Mouse (Mus musculus) testis, adult 2 months (tissue): ENCODE results near the gene Nbea. TPM values are rescaled to one million over a fixed set of nuclear protein-coding genes. Genes with fewer than 3 reads are reported as not detected.

Source experiments
- H3K27ac ChIP-seq: fragments of 200-500 bp; 2 replicates; pipeline ENCODE4 v1.5.1; 2012; ENCODE audit warnings: low read depth, low read length; ENCODE audit not compliant: control insufficient read depth, insufficient read depth
- H3K27me3 ChIP-seq: fragments of 200-500 bp; 2 replicates; pipeline ENCODE4 v1.6.1; 2012; ENCODE audit warnings: mild to moderate bottlenecking, low read length, moderate library complexity; ENCODE audit not compliant: control insufficient read depth, insufficient read depth
- H3K36me3 ChIP-seq: fragments of 200-500 bp; 2 replicates; pipeline ENCODE4 v1.6.1; 2012; ENCODE audit warnings: mild to moderate bottlenecking, low read length; ENCODE audit not compliant: control insufficient read depth, insufficient read depth
- H3K4me1 ChIP-seq: fragments of 200-500 bp; 2 replicates; pipeline ENCODE4 v1.6.1; 2012; ENCODE audit warnings: low read length; ENCODE audit not compliant: control insufficient read depth, insufficient read depth
- H3K4me3 ChIP-seq: fragments of 200-500 bp; 2 replicates; pipeline ENCODE4 v1.5.1; 2012; ENCODE audit warnings: low read depth, mild to moderate bottlenecking, low read length, moderate library complexity, mixed read lengths; ENCODE audit not compliant: control insufficient read depth
- CTCF ChIP-seq: fragments of 200-500 bp; IDR thresholded peaks from 2 replicates; pipeline ENCODE4 v1.5.1; 2012; ENCODE audit warnings: low read depth, mild to moderate bottlenecking, inconsistent platforms, low read length, moderate library complexity; ENCODE audit not compliant: control insufficient read depth, insufficient read depth, insufficient replicate concordance
- POLR2A ChIP-seq: fragments of 200-500 bp; IDR thresholded peaks from 2 replicates; pipeline ENCODE4 v1.6.1; 2012; ENCODE audit warnings: low read depth, mild to moderate bottlenecking, inconsistent platforms, low read length, moderate library complexity; ENCODE audit not compliant: control insufficient read depth
- polyA plus RNA-seq: library from polyadenylated mRNA; depleted of rRNA; stranded (reverse); fragments of >200 nt; gene quantifications from 2 replicates; pipeline ENCODE4 v1.2.3, GENCODE M21; 2012

Nbea gene
- polyA plus RNA-seq, 1 experiment = 7.9 TPM

- Histone ChIP-seq H3K27me3 (no peaks in the 10 kb centered on the region), H3K36me3 (no peaks in the 10 kb centered on the region), H3K4me1 (no peaks in the 10 kb centered on the region), H3K4me3 (no peak overlapping the region), H3K27ac (no peak overlapping the region)
- TF ChIP-seq POLR2A = no peak
Observed at GRCm38 (mm10) chr3:55824864-55825263, 358.6 kb downstream of the Nbea start.

GRCm38 (mm10) chr3:55819598-55819997 is 363.9 kb downstream of the Nbea start:
- Histone ChIP-seq H3K36me3 (no peaks in the 10 kb centered on the region), H3K4me3 (no peak overlapping the region), H3K27ac (no peak overlapping the region), H3K4me1 (no peaks in the 10 kb centered on the region), H3K27me3 (no peaks in the 10 kb centered on the region)
- TF ChIP-seq POLR2A (no peak), CTCF (no peak)

- Histone ChIP-seq H3K27ac (no peak overlapping the region), H3K27me3 (no peaks in the 10 kb centered on the region), H3K4me1 (no peaks in the 10 kb centered on the region), H3K4me3 (no peak overlapping the region), H3K36me3 (no peaks in the 10 kb centered on the region)
- TF ChIP-seq POLR2A (no peak), CTCF (no peak)
Observed at GRCm38 (mm10) chr3:55818082-55818481, 365.4 kb downstream of the Nbea start.

- Histone ChIP-seq H3K4me1 (no peaks in the 10 kb centered on the region), H3K4me3 (no peak overlapping the region), H3K36me3 (no peaks in the 10 kb centered on the region), H3K27ac (no peak overlapping the region), H3K27me3 (no peaks in the 10 kb centered on the region)
- TF ChIP-seq POLR2A = no peak
- TF ChIP-seq CTCF = no peak
Observed at GRCm38 (mm10) chr3:55816638-55817375, 366.7 kb downstream of the Nbea start.

GRCm38 (mm10) chr3:55816096-55816495 is 367.4 kb downstream of the Nbea start:
- no peaks in the 10 kb centered on the region for H3K4me1 ChIP-seq
- H3K4me3 ChIP-seq = no peak overlapping the region
- H3K36me3 ChIP-seq = no peaks in the 10 kb centered on the region
- TF ChIP-seq CTCF (no peak), POLR2A (no peak)
- no peak overlapping the region for H3K27ac ChIP-seq
- no peaks in the 10 kb centered on the region for H3K27me3 ChIP-seq

- H3K27me3 ChIP-seq = no peaks in the 10 kb centered on the region
- TF ChIP-seq CTCF (no peak), POLR2A (no peak)
- no peaks in the 10 kb centered on the region for H3K4me1 ChIP-seq
- H3K36me3 ChIP-seq = no peaks in the 10 kb centered on the region
- no peak overlapping the region for H3K27ac ChIP-seq
- H3K4me3 ChIP-seq = no peak overlapping the region
Observed at GRCm38 (mm10) chr3:55814993-55815625, 368.4 kb downstream of the Nbea start.

GRCm38 (mm10) chr3:55794768-55795167 is 388.7 kb downstream of the Nbea start:
- no peak for TF ChIP-seq POLR2A
- no peak for TF ChIP-seq CTCF
- H3K4me3 ChIP-seq = no peak overlapping the region
- no peak overlapping the region for H3K27ac ChIP-seq
- no peaks in the 10 kb centered on the region; the same call in 1 of the 2 replicates for H3K4me1 ChIP-seq
- no peaks in the 10 kb centered on the region for H3K27me3 ChIP-seq
- H3K36me3 ChIP-seq = no peaks in the 10 kb centered on the region

GRCm38 (mm10) chr3:55793842-55794575 is 389.5 kb downstream of the Nbea start:
- Histone ChIP-seq H3K27ac (no peak overlapping the region), H3K27me3 (no peaks in the 10 kb centered on the region), H3K4me3 (no peak overlapping the region), H3K36me3 (no peaks in the 10 kb centered on the region), H3K4me1 (no peaks in the 10 kb centered on the region; the same call in 1 of the 2 replicates)
- no peak for TF ChIP-seq CTCF
- no peak for TF ChIP-seq POLR2A
